Mouse (Mus musculus) heart, postnatal 10 days (tissue): ENCODE results near the gene Fndc7. TPM values are rescaled to one million over a fixed set of nuclear protein-coding genes. Genes with fewer than 3 reads are reported as not detected.

Source experiments
- DNase-seq, 2 experiments: peaks; one replicate each; pipeline ENCODE4 v3.0.0; 2021
- intact Hi-C: fragments of 180-260 bp; cut with DNase I; formaldehyde crosslinking; loops from one replicate; pipeline ENCODE4 v1.15.1; 2025
- total RNA-seq, 2 experiments: library from RNA; stranded (reverse); gene quantifications; 2 replicates each; pipeline ENCODE4 v1.2.3; 2021

Fndc7 gene
- total RNA-seq, 2 experiments from 2014 or later: 0.07 TPM; not detected in 1

GRCm38 (mm10) chr3:108815631-108816030, 74.2 kb downstream of the Fndc7 start:
- intact Hi-C loops: no loop called here
- DNase-seq: no peak

GRCm38 (mm10) chr3:108810747-108811263, 79.0 kb downstream of the Fndc7 start:
- intact Hi-C loops: no loop called here
- no peak for DNase-seq

DNA sequence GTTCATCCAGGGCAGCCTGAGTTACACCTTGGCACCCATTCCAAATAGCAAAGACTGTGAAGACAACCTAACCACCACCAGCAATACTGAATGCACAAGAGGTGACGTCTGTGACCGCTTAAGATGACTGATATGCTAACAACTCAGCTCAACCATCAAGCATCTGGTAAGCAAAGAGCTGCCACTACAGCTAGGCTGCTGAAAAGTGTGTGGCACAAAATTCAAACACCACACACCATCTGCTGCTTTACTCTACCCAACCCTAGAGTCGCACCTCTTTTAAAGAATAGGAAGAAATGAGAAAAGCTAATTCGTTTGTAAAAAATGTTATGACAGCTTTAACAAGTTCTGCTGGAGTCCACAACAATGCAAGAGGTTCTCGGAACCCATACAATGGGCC, 84.2 kb downstream of the Fndc7 start:
- peak in 1 of 2 experiments; percentile 18 for DNase-seq
- intact Hi-C loops: no loop called here

Other genes starting within 250 kb of the Fndc7 start
- gene Clcc1, start 236.1 kb downstream of the Fndc7 start, total RNA-seq: 10 to 100 TPM; 31.6 to 35.8 TPM
- gene Gpsm2, start 167.7 kb downstream of the Fndc7 start, total RNA-seq: 1 to 10 TPM; 8.0 to 8.8 TPM
- under 1 TPM in 1 of 2 experiments, not detected in 1; 0.12 TPM for gene Aknad1, start 150.3 kb downstream of the Fndc7 start, total RNA-seq
- gene Stxbp3, start 49.5 kb downstream of the Fndc7 start, total RNA-seq: 10 to 100 TPM; 25.8 to 31.8 TPM
- 10 to 100 TPM; 27.7 to 30.9 TPM for gene Prpf38b, start 21.7 kb upstream of the Fndc7 start, total RNA-seq
- gene Henmt1, start 49.9 kb upstream of the Fndc7 start, total RNA-seq: not detected
- gene Gm9857, start 50.4 kb upstream of the Fndc7 start, total RNA-seq: not detected
- 10 to 100 TPM; 21.9 to 23.1 TPM for gene Fam102b, start 137.6 kb upstream of the Fndc7 start, total RNA-seq
- gene Slc25a54, start 190.5 kb upstream of the Fndc7 start, total RNA-seq: not detected
- 10 to 100 TPM; 14.3 to 16.0 TPM for gene Slc25a24, start 233.1 kb upstream of the Fndc7 start, total RNA-seq